In the genomic region with DNA sequence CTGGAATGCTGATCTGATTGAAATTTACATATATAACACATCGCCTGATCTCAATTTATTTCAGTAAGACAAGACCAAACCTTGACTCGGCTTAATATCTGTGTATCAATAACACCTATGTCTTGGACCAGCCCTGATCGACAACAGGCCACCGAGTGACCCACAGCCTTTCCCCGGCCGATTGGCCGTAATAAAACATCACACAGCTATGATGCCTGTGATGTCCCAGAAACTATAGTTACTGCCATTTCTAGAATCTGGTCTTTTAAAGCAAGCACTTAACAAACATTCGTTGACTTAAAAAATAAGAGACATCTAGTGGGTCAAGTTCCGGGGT, we compare ENCODE assay signal across 8 mouse cellular contexts. TPM values are rescaled to one million over a fixed set of nuclear protein-coding genes. Genes with fewer than 3 reads are reported as not detected.
DNase-seq lines count a peak whose midpoint lies in the region; ATAC-seq and TF ChIP-seq lines count a peak whose summit lies in the region.

No protein-coding gene starts in this region.

- no peak for DNase-seq in cerebellum, adult 2 months
- no peak for DNase-seq in cerebellum, adult 8-10 months
- peak; percentile 6 for DNase-seq in thymus, adult 2 months
- no peak for DNase-seq in thymus, postnatal 0 days (ENCODE audit: low spot score)
- no peak for DNase-seq in liver, embryonic 13.5 days
- no peak for DNase-seq in T-cell, adult 2 months (ENCODE audit: low spot score)
- no peak for DNase-seq in layer of hippocampus, postnatal 36 days
- DNase-seq in urinary bladder, postnatal 4 days (ENCODE audit: low spot score in 2 of 2) = no peak

- no peak for TF ChIP-seq POLR2A in cerebellum, adult 2 months (IDR thresholded peaks at IDR 0.05; ENCODE audit: borderline replicate concordance, insufficient read depth, low read length)
- TF ChIP-seq POLR2A in thymus, adult 2 months (IDR thresholded peaks at IDR 0.05; ENCODE audit: control insufficient read depth, extremely low read depth, insufficient read depth, low read length, poor library complexity) = no peak

- ATAC-seq in liver, embryonic 13.5 days (ENCODE audit: low read depth) = no peak

- H3K27ac ChIP-seq in cerebellum, adult 2 months (ENCODE audit: insufficient read depth, low read length) = peak overlapping the region; percentile 84
- H3K27ac ChIP-seq in thymus, adult 2 months (ENCODE audit: control insufficient read depth, insufficient read depth, low read length) = peak overlapping the region; percentile 61; the same call in 1 of the 2 replicates
- peak overlapping the region; percentile 95 for H3K27ac ChIP-seq in liver, embryonic 13.5 days

- peaks cover 52% of the 10 kb centered on the region for H3K36me3 ChIP-seq in thymus, adult 2 months (ENCODE audit: control insufficient read depth, insufficient read depth, low read length)
- H3K36me3 ChIP-seq in liver, embryonic 13.5 days = peaks cover 65% of the 10 kb centered on the region

- no peak for TF ChIP-seq CTCF in cerebellum, adult 2 months (IDR thresholded peaks at IDR 0.05; ENCODE audit: borderline replicate concordance, insufficient read depth, low read depth, low read length)
- no peak for TF ChIP-seq CTCF in thymus, adult 2 months (IDR thresholded peaks at IDR 0.05; ENCODE audit: borderline replicate concordance, control insufficient read depth, extremely low read depth, insufficient read depth, low read length, poor library complexity)

- peak overlapping the region; percentile 98 for H3K9ac ChIP-seq in liver, embryonic 13.5 days

- H3K9me3 ChIP-seq in liver, embryonic 13.5 days (replicated peaks) = no peaks in the 10 kb centered on the region

- peak overlapping the region; percentile 74 for H3K4me3 ChIP-seq in cerebellum, adult 2 months (replicated peaks; ENCODE audit: insufficient read depth, low read depth, low read length)
- H3K4me3 ChIP-seq in thymus, adult 2 months (ENCODE audit: control insufficient read depth, insufficient read depth, low read length) = peak overlapping the region; percentile 94
- H3K4me3 ChIP-seq in liver, embryonic 13.5 days (replicated peaks) = peak overlapping the region; percentile 95

- WGBS in cerebellum, adult 2 months = under 1% methylated on average over 9 of the region's 9 CpGs
- WGBS in thymus, adult 2 months = 1% methylated on average over 9 of the region's 9 CpGs
- WGBS in liver, embryonic 13.5 days (ENCODE audit: insufficient replicate concordance) = under 1% methylated on average over 9 of the region's 9 CpGs

- peak overlapping the region; percentile 76 for H3K4me2 ChIP-seq in liver, embryonic 13.5 days

- no peaks in the 10 kb centered on the region for H3K27me3 ChIP-seq in cerebellum, adult 2 months (ENCODE audit: control insufficient read depth, insufficient read depth, low read length)
- H3K27me3 ChIP-seq in thymus, adult 2 months (ENCODE audit: control insufficient read depth, insufficient read depth, low read length) = no peaks in the 10 kb centered on the region
- no peaks in the 10 kb centered on the region for H3K27me3 ChIP-seq in liver, embryonic 13.5 days

- peaks cover 4% of the 10 kb centered on the region for H3K4me1 ChIP-seq in cerebellum, adult 2 months (ENCODE audit: control insufficient read depth, insufficient read depth, low read length)
- H3K4me1 ChIP-seq in thymus, adult 2 months (replicated peaks; ENCODE audit: control insufficient read depth, insufficient read depth, low read length) = peaks cover 3% of the 10 kb centered on the region; the same call in 1 of the 2 replicates
- H3K4me1 ChIP-seq in liver, embryonic 13.5 days (replicated peaks) = peaks cover 27% of the 10 kb centered on the region

RNA-seq across cellular contexts. Expression of gene Rbm5, which starts 0.8 kb away (rescaled TPM):
- 126 and 129 TPM in 2 replicates for polyA plus RNA-seq in cerebellum, adult 2 months (2012; rRNA removed)
- 176 and 197 TPM in 2 replicates for polyA plus RNA-seq in thymus, adult 2 months (2012; rRNA removed)
- polyA plus RNA-seq in thymus, postnatal 0 days (2015; fragmentation: Nextera tagmentation; extraction: Ambion mirVana) = 162 and 183 TPM in 2 replicates
- polyA plus RNA-seq in liver, embryonic 13.5 days (2015; fragmentation: Nextera tagmentation; extraction: Ambion mirVana) = 64.7 and 75.5 TPM in 2 replicates
- total RNA-seq in layer of hippocampus, postnatal 36 days (2021) = 100 to 1,000 TPM; 143 to 166 TPM

RNA-seq across cellular contexts. Expression of gene Sema3f, which starts 59.7 kb away (rescaled TPM):
- polyA plus RNA-seq in cerebellum, adult 2 months (2012; rRNA removed) = 30.4 and 31.8 TPM in 2 replicates
- 35.5 and 41.3 TPM in 2 replicates for polyA plus RNA-seq in thymus, adult 2 months (2012; rRNA removed)
- 2.2 and 3.2 TPM in 2 replicates for polyA plus RNA-seq in thymus, postnatal 0 days (2015; fragmentation: Nextera tagmentation; extraction: Ambion mirVana)
- polyA plus RNA-seq in liver, embryonic 13.5 days (2015; fragmentation: Nextera tagmentation; extraction: Ambion mirVana) = 0.93 and 1.0 TPM in 2 replicates
- 1 to 10 TPM; 4.3 to 4.6 TPM for total RNA-seq in layer of hippocampus, postnatal 36 days (2021)
